15 mouse cellular contexts compared by ENCODE assay signal in the genomic region with DNA sequence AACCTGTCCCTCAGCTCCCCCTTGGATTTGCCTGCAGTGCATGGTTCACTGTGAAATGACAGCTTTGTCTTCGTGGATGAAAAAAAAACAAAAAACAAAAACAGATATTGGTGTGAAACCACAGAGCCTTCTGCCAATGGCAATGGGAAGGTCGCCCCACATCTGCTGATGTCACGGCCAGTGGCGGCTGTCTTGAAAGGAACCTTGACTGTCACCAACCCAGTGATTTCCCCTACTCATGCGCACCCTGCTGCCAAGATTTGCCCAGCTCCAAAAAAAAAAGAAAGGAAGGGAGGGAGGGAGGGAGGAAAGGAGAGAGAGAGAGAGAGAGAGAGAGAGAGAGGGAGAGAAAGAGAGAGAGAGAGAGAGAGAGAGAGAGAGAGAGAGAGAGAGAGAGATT.
DNase-seq lines count a peak whose midpoint lies in the region; TF ChIP-seq lines count a peak whose summit lies in the region.
"Had no signal": no experiment of that assay in that cellular context is flagged by ENCODE, and none has a peak within 500 bp of the region (broad histone marks: within the 10 kb centered on the region; RNA-seq: fewer than 3 reads in every experiment).

No protein-coding gene starts in this region.

- no peak for TF ChIP-seq POLR2A in brain, embryonic 14.5 days (IDR thresholded peaks at IDR 0.05; ENCODE audit: borderline replicate concordance, extremely low read depth, insufficient read depth, insufficient read length, poor library complexity, severe bottlenecking)

- TF ChIP-seq CTCF in brain, embryonic 14.5 days (IDR thresholded peaks at IDR 0.05; ENCODE audit: borderline replicate concordance, extremely low read depth, insufficient read depth, insufficient read length), result no peak

- peak; percentile 56 for DNase-seq in adrenal gland, adult 2 months
- DNase-seq in adrenal gland, postnatal 4 days (ENCODE audit: low spot score in 2 of 2), result no peak
- DNase-seq in adrenal gland, postnatal 14 days, result peak; percentile 74
- peak; percentile 3 for DNase-seq in brain, embryonic 14.5 days (ENCODE audit: low read depth)
- DNase-seq in testis, postnatal 10 days (ENCODE audit: low spot score), result no peak
- DNase-seq in retina, embryonic 14.5 days (ENCODE audit: low spot score), result no peak
- DNase-seq: cerebellum, adult 11-12 months; cerebellum, adult 8-10 months; cerebellum, postnatal 36 days; gastrocnemius, postnatal 10 days; gastrocnemius, postnatal 36 days; heart, adult 2 months; heart, postnatal 14 days; kidney, adult 11 months; kidney, adult 8-10 months had no signal

Comparison
In these comparisons a context has a peak if more than half of its experiments do, and no peak if none do; other contexts are left out.
1. DNase-seq: peak in adrenal gland, adult 2 months (single experiment), adrenal gland, postnatal 14 days (single experiment) and brain, embryonic 14.5 days (single experiment); none in adrenal gland, postnatal 4 days (0 of 2), testis, postnatal 10 days (single experiment) and retina, embryonic 14.5 days (single experiment).